11 mouse cellular contexts compared by ENCODE assay signal in genomic region chr5:114548976-114549375, GRCm38 (mm10).
"Had no signal": no experiment of that assay in that cellular context is flagged by ENCODE, and none has a peak within 500 bp of the region (broad histone marks: within the 10 kb centered on the region; RNA-seq: fewer than 3 reads in every experiment).

No protein-coding gene starts in this region.

- DNase-seq: retina, postnatal 1 day; right cerebral cortex, adult 18-20 months; right cerebral cortex, postnatal 14 days; right cerebral cortex, postnatal 25 days; right cerebral cortex, postnatal 4 days; spleen, adult 18-20 months; thymus, adult 2 months; thymus, postnatal 14 days; thymus, postnatal 25 days; thymus, postnatal 36 days; thymus, postnatal 4 days had no signal
